Mouse (Mus musculus): ENCODE data around the gene Tdrd5.

DNA sequence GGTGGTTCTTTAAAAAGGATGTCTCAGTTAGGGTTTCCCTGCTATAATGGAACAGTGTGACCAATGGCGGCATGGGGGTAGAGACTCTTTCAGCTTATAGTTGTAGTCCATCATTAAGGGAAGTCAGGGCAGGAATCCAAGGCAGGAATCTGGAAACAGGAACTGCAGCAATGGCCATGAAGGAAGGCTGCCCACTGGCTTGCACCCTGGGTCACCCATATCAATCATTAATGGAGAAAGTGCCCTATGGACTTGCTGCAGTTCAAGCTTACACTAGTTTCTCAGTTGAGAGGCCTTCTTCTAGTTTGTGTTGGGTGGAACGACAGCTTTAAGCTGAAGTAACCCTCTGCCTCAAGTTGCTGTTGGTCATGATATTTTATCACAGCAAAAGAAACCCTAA lies 49.0 kb upstream of the Tdrd5 start:
- TF ChIP-seq CTCF (IDR thresholded peaks at IDR 0.05; ENCODE audit: low read depth) (no peak), EP300 (IDR thresholded peaks at IDR 0.05; ENCODE audit: low read depth) (no peak)
